Mouse (Mus musculus) CH12.LX (cell line): Measurements from ENCODE around the gene Igfbp3.

ENCODE experiments used
- ELF1 ChIP-seq: IDR thresholded peaks from 2 replicates; pipeline ENCODE4 v1.6.1; 2014; ENCODE audit warnings: low read depth, mild to moderate bottlenecking, inconsistent platforms, low read length, improper control_type of control experiment
- HCFC1 ChIP-seq: IDR thresholded peaks from 2 replicates; pipeline ENCODE4 v1.6.1; 2012; ENCODE audit warnings: low read depth, mild to moderate bottlenecking, inconsistent platforms, low read length, improper control_type of control experiment
- KAT2A ChIP-seq: IDR thresholded peaks from 2 replicates; pipeline ENCODE4 v1.6.1; 2012; ENCODE audit warnings: low read length, improper control_type of control experiment, inconsistent platforms; ENCODE audit not compliant: insufficient replicate concordance
- MAX ChIP-seq: IDR thresholded peaks from 2 replicates; pipeline ENCODE4 v1.6.1; 2011; ENCODE audit warnings: low read length, improper control_type of control experiment
- TCF12 ChIP-seq: IDR thresholded peaks from 2 replicates; pipeline ENCODE4 v1.6.1; 2014; ENCODE audit warnings: low read depth, mild to moderate bottlenecking, inconsistent platforms, low read length, improper control_type of control experiment

GRCm38 (mm10) chr11:7173664-7174063 is 40.1 kb downstream of the Igfbp3 start:
- TF ChIP-seq TCF12 (no peak), HCFC1 (no peak), KAT2A (no peak), MAX (no peak), ELF1 (no peak)
